Mouse (Mus musculus): Measurements from ENCODE around the gene Efcab12.

DNA sequence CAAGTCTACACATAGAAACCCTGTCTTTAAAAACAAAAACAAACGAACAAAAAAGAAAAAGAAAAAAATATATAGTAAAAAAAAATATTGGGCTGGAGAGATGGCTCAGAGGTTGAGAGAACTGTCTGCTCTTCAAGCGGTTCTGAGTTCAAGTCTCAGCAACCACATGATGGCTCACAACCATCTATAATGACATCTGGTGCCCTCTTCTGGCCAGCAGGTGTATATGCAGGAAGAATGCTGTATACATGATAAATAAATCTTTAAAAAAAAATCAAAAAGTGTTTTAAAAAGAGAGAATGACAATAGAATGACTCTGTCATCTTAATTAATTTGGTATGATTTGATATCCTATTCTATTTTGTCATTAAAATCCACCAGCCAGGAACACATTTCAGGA is 16.2 kb upstream of the Efcab12 start:
- TF ChIP-seq GATA1 (IDR thresholded peaks at IDR 0.05; ENCODE audit: borderline replicate concordance, low read length) (no peak), FLI1 (IDR thresholded peaks at IDR 0.05; ENCODE audit: low read length) (no peak)

Data from megakaryocyte, embryonic 14.5 days (primary cell).